Mouse (Mus musculus) midbrain, postnatal 0 days (tissue): Measurements from ENCODE around the gene Eva1b. TPM values are rescaled to one million over a fixed set of nuclear protein-coding genes. Genes with fewer than 3 reads are reported as not detected.

Experiments
- ATAC-seq: fragments of 200-750 bp; cut with Nextera tagmentation; 2 replicates; pipeline ENCODE4 v1.8.0; 2017; ENCODE audit warnings: moderate number of reproducible peaks, mild to moderate bottlenecking, moderate TSS enrichment, moderate library complexity; ENCODE audit not compliant: low FRiP score
- DNase-seq: peaks from one replicate; pipeline ENCODE4 v3.0.0-alpha.2; 2015; ENCODE audit warnings: low spot score
- H3K27ac ChIP-seq: fragments of 300-500 bp; sonication (generic); 2 replicates; pipeline ENCODE4 v1.5.1; 2014; ENCODE audit warnings: low read depth, mild to moderate bottlenecking, low read length, mixed read lengths
- H3K27me3 ChIP-seq: fragments of 300-500 bp; sonication (generic); 2 replicates; pipeline ENCODE4 v1.6.1; 2014; ENCODE audit warnings: low read length, control low read depth, mixed read lengths; ENCODE audit not compliant: insufficient read depth
- H3K36me3 ChIP-seq: fragments of 300-500 bp; sonication (generic); 2 replicates; pipeline ENCODE4 v1.6.1; 2014; ENCODE audit warnings: low read length, control low read depth, mixed read lengths; ENCODE audit not compliant: insufficient read depth
- H3K4me1 ChIP-seq: fragments of 300-500 bp; sonication (generic); 2 replicates; pipeline ENCODE4 v1.6.1; 2014; ENCODE audit warnings: mild to moderate bottlenecking, control low read depth, antibody characterized with exemption, low read length, mixed read lengths; ENCODE audit not compliant: insufficient read depth
- H3K4me2 ChIP-seq: fragments of 300-500 bp; sonication (generic); 2 replicates; pipeline ENCODE4 v1.6.1; 2014; ENCODE audit warnings: low read depth, mild to moderate bottlenecking, low read length, mixed read lengths; ENCODE audit not compliant: poor library complexity, severe bottlenecking
- H3K4me3 ChIP-seq: fragments of 300-500 bp; sonication (generic); 2 replicates; pipeline ENCODE4 v1.5.1; 2014; ENCODE audit warnings: low read depth, mild to moderate bottlenecking, low read length, moderate library complexity
- H3K9ac ChIP-seq: fragments of 300-500 bp; sonication (generic); replicated peaks from 2 replicates; pipeline ENCODE4 v1.6.1; 2014; ENCODE audit warnings: mild to moderate bottlenecking, low read length, moderate library complexity, mixed read lengths; ENCODE audit not compliant: poor library complexity, severe bottlenecking
- H3K9me3 ChIP-seq: fragments of 300-500 bp; sonication (generic); 2 replicates; pipeline ENCODE4 v1.6.1; 2016; ENCODE audit warnings: low read length, control low read depth
- CTCF ChIP-seq: IDR thresholded peaks from 2 replicates; pipeline ENCODE4 v1.5.1; 2016; ENCODE audit warnings: antibody characterized with exemption, mild to moderate bottlenecking
- WGBS: fragments of 180-500 bp; shearing (Covaris S2); extraction: QIAGEN DNeasy Blood & Tissue Kit; methylation state at CpG from one replicate; pipeline ENCODE4 v1.1.7; 2014; 5-methylcytosine and 5-hydroxymethylcytosine counted together
- polyA plus RNA-seq: library from polyadenylated mRNA; unstranded; fragments of >200 nt; fragmentation: Nextera tagmentation; extraction: Ambion mirVana; gene quantifications from 2 replicates; pipeline ENCODE4 v1.2.1, GENCODE M21; 2015
- total RNA-seq: library from RNA; depleted of rRNA; stranded (reverse); fragments of >200 nt; gene quantifications from 2 replicates; pipeline ENCODE4 v1.2.3, GENCODE M21; 2014

Eva1b gene
- total and polyA plus RNA-seq, 2 experiments from 2014 or later, result 9.1 to 12.3 TPM

- Histone ChIP-seq H3K27me3 (peaks cover 29% of the 10 kb centered on the region), H3K36me3 (no peaks in the 10 kb centered on the region), H3K4me2 (0 out of 2 replicates have a peak overlapping the region, but pooled peaks have one; percentile 66), H3K9me3 (no peaks in the 10 kb centered on the region), H3K4me1 (peaks cover 4% of the 10 kb centered on the region; the same call in 1 of the 2 replicates), H3K9ac (no peak overlapping the region), H3K27ac (no peak overlapping the region), H3K4me3 (no peak overlapping the region)
- DNase-seq (no peak), ATAC-seq (no peak)
- 55% methylated on average over 10 of the region's 10 CpGs for WGBS
- no peak for TF ChIP-seq CTCF
Observed at GRCm38 (mm10) chr4:126149798-126150197, 2.3 kb downstream of the Eva1b start.

- no peak for ATAC-seq
- WGBS, result 62% methylated on average over 16 of the region's 16 CpGs
- H3K4me3 ChIP-seq, result no peak overlapping the region
- peaks cover 4% of the 10 kb centered on the region; the same call in 1 of the 2 replicates for H3K4me1 ChIP-seq
- no peak for TF ChIP-seq CTCF
- no peak overlapping the region for H3K9ac ChIP-seq
- DNase-seq, result no peak
- H3K27ac ChIP-seq, result no peak overlapping the region
- H3K9me3 ChIP-seq, result no peaks in the 10 kb centered on the region
- H3K4me2 ChIP-seq, result 0 out of 2 replicates have a peak overlapping the region, but pooled peaks have one; percentile 66
- H3K27me3 ChIP-seq, result peaks cover 29% of the 10 kb centered on the region
- no peaks in the 10 kb centered on the region for H3K36me3 ChIP-seq
Observed at GRCm38 (mm10) chr4:126150297-126150948, 2.9 kb downstream of the Eva1b start.

- no peak overlapping the region for H3K9ac ChIP-seq
- H3K27ac ChIP-seq, result no peak overlapping the region
- ATAC-seq, result no peak
- H3K4me1 ChIP-seq, result peaks cover 4% of the 10 kb centered on the region; the same call in 1 of the 2 replicates
- no peak for TF ChIP-seq CTCF
- no peaks in the 10 kb centered on the region for H3K36me3 ChIP-seq
- no peak overlapping the region for H3K4me3 ChIP-seq
- peaks cover 29% of the 10 kb centered on the region for H3K27me3 ChIP-seq
- no peak for DNase-seq
- no peaks in the 10 kb centered on the region for H3K9me3 ChIP-seq
- 73% methylated on average over 6 of the region's 6 CpGs for WGBS
- H3K4me2 ChIP-seq, result no peak overlapping the region
Observed at GRCm38 (mm10) chr4:126150949-126151320, 3.4 kb downstream of the Eva1b start.

GRCm38 (mm10) chr4:126151701-126152440, 4.3 kb downstream of the Eva1b start:
- no peaks in the 10 kb centered on the region for H3K36me3 ChIP-seq
- H3K27ac ChIP-seq, result no peak overlapping the region
- no peaks in the 10 kb centered on the region for H3K9me3 ChIP-seq
- no peak overlapping the region for H3K4me3 ChIP-seq
- peaks cover 4% of the 10 kb centered on the region; the same call in 1 of the 2 replicates for H3K4me1 ChIP-seq
- DNase-seq (no peak), ATAC-seq (no peak)
- no peak for TF ChIP-seq CTCF
- 81% methylated on average over 16 of the region's 16 CpGs for WGBS
- H3K4me2 ChIP-seq, result no peak overlapping the region
- H3K27me3 ChIP-seq, result peaks cover 29% of the 10 kb centered on the region
- no peak overlapping the region for H3K9ac ChIP-seq

- H3K27me3 ChIP-seq, result peaks cover 24% of the 10 kb centered on the region
Observed at GRCm38 (mm10) chr4:126152864-126153263, 5.3 kb downstream of the Eva1b start.

GRCm38 (mm10) chr4:126155183-126155582, 7.6 kb downstream of the Eva1b start:
- Histone ChIP-seq H3K4me3 (no peak overlapping the region), H3K9ac (no peak overlapping the region), H3K36me3 (no peaks in the 10 kb centered on the region), H3K27ac (no peak overlapping the region), H3K9me3 (no peaks in the 10 kb centered on the region), H3K27me3 (peaks cover 2% of the 10 kb centered on the region; the same call in 1 of the 2 replicates), H3K4me1 (no peaks in the 10 kb centered on the region), H3K4me2 (no peak overlapping the region)
- TF ChIP-seq CTCF, result no peak
- no peak for ATAC-seq
- 78% methylated on average over 4 of the region's 4 CpGs for WGBS
- DNase-seq, result no peak

More at GRCm38 (mm10) chr4:126152864-126153263, 5.3 kb downstream of the Eva1b start:
- H3K4me2 ChIP-seq, result no peak overlapping the region
- H3K36me3 ChIP-seq, result no peaks in the 10 kb centered on the region
- no peak overlapping the region for H3K27ac ChIP-seq
- H3K9ac ChIP-seq, result no peak overlapping the region
- DNase-seq (no peak), ATAC-seq (no peak)
- 0 out of 2 replicates have a peak, but pooled peaks cover 4% of the 10 kb centered on the region for H3K4me1 ChIP-seq
- 61% methylated on average over 14 of the region's 14 CpGs for WGBS
- no peak overlapping the region for H3K4me3 ChIP-seq
- no peaks in the 10 kb centered on the region for H3K9me3 ChIP-seq
- TF ChIP-seq CTCF, result no peak
